Mouse (Mus musculus) CH12F3 (cell line): ENCODE results near the gene Dusp2.
"Not testable (repeated sequence)": the region's sequence is repeated elsewhere in the genome, so short reads cannot be mapped to it uniquely, and the experiment has no call there.

Experiments used
- in situ Hi-C: fragments of 300-500 bp; cut with MboI; formaldehyde crosslinking; loops from 2 replicates; pipeline ENCODE4 v1.14.3; 2020; ENCODE audit warnings: low sequenced_read_pairs

Dusp2 gene

DNA sequence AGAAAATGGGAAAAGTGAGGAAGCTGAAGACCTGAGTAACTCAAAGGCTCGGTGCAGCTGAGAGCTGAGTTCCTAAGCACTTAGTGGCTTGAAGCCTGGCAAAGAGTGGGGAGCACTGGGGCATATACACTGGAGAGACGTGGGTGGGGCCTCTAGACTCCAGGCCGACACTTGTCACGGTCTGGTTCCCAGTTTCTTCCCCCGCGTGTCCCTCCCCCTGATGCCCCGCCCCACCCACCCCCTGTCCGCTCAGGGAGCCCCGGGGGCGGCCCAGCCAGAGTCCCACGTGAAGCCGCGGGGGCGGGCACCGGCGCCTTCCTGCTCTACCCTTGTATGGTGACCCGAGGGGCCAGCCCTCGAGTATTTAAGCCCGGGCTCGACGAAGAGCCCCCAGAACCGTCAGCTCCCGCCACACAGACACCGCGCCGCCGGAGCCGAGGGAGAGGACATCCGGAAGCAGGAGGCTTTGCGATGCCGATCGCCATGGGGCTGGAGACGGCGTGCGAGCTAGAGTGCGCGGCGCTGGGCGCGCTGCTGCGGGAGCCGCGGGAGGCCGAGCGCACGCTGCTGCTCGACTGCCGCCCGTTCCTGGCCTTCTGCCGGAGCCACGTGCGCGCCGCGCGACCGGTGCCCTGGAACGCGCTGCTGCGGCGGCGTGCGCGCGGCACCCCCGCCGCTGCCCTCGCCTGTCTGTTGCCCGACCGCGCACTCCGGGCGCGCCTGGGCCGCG lies at the start of gene Dusp2:
Gene Dusp2 (plus strand): TSS at position 393 of the 730 bp plus-strand sequence.
- in situ Hi-C loops, result no loop called here

DNA sequence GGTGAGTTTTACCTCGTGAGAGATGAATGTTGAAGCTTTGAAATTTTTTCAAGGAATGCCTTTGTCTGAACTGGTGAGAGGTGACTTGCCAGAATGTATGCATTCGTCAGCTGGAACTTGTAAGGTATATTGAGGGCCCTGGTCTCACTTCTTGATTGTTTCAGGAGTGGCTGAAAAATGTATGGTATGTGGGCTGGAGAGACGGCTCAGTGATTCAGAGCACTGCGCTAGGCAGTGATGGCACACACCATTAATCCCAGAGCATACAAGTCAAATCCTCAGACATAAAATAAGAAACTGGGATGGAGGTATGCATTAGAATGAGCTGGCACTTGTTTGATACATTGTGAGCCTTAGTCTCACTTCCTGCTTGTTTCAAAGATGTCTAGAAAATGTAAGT lies 43.7 kb upstream of the Dusp2 start:
- in situ Hi-C loops, result no loop called here

DNA sequence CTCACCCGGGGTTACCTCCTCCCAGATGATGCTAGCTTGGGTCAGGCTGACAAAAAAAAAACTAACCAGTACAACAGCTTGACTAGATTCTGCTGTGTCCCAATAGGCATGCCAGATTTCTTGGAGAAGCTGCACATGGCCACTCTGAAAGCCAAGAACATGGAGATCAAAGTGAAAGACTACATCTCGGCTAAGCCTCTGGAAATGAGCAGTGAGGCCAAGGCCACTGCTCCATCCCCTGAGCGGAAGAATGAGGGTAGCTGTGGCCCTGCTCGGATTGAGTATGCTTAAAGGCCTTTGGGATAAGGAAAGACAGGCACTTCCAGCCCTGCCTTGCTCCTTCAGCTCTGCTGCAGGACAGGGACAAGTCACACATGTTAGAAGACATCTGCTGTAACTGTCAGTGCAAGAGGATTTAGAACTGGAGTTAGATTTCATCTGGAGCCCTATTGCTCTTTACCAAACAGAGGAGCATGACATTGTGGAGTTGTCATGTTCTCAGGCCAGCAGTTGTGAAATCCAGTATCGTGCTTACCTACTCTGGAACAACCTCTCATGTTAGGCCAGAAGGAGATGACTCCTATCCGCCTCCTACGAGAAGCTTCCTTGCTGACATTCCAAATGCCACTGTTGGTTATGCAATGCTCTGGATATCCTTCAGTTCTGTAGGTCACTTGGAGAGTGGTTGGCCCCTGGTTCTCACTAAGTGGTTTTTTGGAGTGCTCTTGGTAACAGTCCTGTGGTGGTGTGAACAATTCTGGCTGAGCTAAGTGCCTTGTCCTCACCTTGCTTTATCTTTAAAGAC lies 38.8 kb upstream of the Dusp2 start:
- in situ Hi-C loops, result no loop called here

DNA sequence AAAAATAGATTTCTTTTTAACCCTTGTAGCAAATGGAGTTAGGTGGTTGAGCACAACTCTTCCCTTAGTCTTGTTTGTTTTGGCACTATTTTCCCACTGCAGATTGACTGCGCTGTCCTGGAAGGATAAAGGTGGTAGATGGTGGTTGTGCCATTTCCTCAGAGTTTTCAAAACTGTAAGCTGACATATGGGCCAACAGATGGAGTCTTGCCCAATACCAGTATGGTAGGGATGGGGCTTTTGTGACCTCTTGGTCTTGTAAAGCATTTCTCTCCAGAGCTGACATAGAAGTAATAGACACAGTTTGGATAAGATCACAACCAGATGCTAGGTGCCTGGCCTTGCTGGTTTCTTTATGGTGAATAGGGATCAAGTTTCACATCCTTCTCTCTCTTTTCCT lies 37.9 kb upstream of the Dusp2 start:
- in situ Hi-C loops, result no loop called here

DNA sequence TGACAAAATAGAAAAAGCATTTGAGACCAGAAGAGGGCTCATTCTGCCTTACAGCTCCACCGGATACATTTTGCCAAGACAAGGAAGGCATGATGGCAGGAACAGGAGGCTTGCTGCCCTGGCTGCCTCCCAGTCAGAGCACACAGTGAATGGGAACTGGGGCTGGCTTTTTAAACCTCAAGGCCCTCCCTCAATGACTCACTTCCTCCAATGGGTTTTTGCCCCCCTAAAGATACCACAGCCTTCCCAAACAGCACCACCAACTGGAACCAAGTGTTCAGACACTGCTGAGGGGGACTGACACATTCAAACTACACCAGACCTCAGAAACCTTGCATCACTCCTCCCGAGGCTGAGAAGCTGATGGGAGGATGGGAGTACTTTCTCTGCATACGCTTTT lies 35.3 kb upstream of the Dusp2 start:
- in situ Hi-C loops, result no loop called here

DNA sequence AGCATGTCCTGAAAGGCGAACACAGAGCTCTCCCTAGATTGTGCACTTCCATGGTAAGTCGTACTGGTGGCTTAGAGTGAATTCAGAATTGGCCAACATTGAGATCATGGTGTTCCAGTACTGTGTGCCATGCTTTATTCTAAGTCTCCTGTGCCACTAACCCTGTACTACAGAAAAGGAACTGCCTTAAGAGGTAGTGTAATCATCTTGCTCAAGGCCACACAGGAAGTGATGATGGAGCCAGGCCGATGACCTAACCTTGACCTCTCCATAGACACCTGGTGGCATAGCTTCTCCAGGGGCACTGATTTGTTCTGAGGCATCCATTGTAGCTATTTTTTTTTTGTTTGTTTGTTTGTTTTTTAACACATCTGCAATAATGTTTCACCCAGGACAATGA lies 34.1 kb upstream of the Dusp2 start:
- in situ Hi-C loops, result no loop called here

DNA sequence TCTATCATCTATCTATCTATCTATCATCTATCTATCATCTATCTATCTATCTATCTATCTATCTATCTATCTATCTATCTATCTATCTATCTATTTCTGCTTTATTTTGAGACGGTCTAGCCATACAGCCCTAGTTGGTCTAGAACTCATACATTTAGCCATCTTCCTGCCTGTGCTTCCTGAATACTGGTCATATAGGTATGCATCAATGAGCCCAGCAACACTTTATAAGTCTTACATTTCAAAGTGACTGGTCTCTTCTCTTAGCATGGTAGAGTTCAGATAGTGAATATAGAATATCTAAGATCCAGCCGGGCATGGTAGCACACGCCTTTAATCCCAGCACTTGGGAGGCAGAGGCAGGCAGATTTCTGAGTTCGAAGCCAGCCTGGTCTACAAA lies 31.8 kb upstream of the Dusp2 start:
- in situ Hi-C loops, result not testable (repeated sequence)

DNA sequence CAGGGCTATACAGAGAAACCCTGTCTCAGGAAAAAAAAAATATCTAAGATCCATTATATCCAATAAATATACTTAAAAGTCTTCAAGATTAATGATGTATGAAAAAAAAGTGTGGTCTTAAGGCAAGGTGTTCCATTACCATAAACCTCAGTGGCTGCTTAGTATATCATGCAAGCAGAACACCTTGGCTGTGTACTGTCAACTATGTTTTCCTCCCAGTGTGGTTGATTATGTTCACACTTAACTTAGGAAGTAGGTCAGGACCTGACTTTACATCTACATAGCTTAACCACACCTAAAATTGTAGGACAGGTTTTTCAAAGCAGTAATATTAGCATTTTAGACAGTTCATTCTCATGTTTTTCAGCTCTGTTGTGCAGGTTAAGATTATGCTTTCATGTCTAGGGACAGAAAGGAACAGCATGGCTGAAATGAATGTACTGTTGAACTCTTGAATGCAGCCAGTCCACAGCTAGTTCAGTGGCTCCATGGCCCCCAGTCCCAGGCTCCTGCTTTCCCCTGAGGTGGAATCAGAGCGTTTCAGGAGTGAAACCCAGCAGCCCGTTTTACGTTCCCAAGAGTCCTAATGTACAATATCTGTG lies 31.2 kb upstream of the Dusp2 start:
- in situ Hi-C loops, result loop anchor here (5.0 kb wide), 1 partner anchor 38 kb away; no protein-coding TSS in a partner anchor

DNA sequence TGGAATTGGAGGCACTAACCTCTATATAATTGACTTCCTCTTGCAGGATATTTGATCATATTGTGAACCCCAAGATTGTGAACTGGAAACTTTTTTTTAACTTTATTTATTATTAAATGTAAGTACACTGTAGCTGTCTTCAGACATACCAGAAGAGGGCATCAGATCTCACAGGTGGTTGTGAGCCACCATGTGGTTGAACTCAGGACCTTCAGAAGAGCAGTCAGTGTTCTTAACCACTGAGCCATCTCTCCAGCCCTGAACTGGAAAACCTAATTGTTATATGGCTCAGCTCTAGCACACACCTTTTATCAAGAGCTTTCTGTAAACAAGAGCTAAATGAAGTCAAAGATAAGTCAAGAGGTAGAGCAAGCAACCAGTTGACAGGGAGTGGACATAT lies 29.8 kb upstream of the Dusp2 start:
- in situ Hi-C loops, result loop anchor here (5.0 kb wide), 1 partner anchor 36 kb away; no protein-coding TSS in a partner anchor

DNA sequence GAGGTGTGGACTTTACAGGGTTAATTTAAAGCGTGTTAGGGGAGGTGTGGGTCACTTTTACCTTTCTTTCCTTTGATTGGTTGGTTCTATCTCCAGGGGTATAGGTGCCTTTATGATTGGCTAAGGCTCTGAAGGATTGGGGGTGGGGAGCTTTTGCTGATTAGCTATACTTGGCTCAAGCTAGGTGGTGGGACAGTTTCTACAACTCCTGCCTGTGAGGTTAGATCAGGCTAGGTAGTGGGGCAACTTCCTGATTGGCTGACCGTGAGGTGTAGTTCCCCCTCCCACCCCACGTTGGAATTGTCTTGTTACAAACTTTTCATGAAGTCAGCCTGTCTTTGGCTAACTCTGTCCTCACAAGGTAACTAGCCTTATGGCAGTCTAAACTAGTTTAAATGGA lies 28.8 kb upstream of the Dusp2 start:
- in situ Hi-C loops, result loop anchor here (5.0 kb wide), 1 partner anchor 35 kb away; no protein-coding TSS in a partner anchor

DNA sequence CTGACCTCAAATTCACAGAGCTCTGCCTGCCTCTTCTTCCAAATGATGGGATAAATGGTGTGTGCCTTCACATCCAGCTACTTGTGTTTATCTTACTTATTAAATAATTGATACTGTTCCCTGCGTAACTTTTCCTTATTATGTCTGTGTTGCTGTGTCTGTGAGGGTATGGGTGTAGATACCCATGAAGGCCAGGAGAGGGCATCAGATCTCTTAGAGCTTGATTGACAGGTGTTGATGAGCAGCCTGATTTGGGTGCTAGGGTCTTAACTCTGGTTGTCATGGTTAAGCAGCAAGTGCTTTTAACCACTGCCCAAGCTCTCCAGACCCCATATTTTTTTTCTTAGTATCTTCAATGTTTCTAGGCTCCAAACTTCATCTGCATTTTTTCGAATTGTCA lies 27.3 kb upstream of the Dusp2 start:
- in situ Hi-C loops, result loop anchor here (5.0 kb wide), 1 partner anchor 34 kb away; no protein-coding TSS in a partner anchor

DNA sequence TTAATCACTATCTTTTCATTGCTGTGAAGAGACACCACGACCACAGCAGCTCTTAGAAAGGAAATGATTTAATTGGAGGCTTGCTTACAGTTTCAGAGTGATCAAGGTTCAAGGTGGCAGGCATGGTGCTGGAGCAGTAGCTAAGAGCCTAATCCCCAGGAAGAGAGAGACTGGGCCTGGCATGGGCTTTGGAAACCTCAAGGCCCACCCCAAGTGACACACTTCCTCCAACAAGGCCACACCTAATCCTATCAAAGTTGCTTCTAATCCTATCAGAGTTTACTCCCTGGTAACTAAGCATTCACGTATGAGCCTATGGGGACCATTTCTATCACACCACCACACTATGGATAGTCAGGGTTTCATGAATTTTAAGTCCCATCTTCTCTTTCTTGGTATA lies 25.7 kb upstream of the Dusp2 start:
- in situ Hi-C loops, result no loop called here

DNA sequence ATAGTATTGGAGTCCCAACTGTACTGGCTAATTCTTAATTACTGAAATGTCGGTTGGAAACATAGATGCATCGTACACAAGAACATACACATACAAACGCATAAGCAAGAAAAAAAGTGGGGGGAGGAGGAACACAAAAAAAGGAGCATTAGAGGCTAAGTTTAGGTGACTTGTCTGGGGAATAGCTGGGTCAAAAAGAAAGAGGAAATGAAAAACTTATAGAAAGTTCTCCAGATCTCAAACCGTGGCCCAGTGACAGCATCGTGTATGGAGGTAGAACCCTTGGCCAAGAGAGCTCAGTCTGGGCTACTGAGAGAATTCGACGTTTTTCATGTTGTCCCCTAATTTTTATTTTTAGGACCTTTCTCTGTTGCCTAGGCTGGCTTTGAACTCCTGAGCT lies 25.3 kb upstream of the Dusp2 start:
- in situ Hi-C loops, result no loop called here

DNA sequence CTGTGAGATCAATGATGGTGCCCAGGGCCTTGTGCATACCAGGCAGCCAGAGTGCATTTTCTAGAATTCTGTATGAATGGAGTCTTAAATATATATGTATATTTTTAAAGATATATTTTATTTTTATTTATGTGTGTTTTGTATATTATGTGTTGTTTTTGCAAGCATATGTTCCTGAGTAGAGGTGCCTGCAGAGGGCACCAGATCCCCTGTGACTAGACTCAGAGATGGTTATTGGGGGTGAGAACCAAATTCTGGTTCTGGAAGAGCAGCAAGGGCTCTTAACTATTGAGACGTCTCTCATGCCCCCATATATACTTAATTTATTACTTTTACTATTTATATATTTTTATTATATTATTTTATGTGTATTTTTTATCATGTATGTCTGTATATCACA lies 24.8 kb upstream of the Dusp2 start:
- in situ Hi-C loops, result no loop called here

DNA sequence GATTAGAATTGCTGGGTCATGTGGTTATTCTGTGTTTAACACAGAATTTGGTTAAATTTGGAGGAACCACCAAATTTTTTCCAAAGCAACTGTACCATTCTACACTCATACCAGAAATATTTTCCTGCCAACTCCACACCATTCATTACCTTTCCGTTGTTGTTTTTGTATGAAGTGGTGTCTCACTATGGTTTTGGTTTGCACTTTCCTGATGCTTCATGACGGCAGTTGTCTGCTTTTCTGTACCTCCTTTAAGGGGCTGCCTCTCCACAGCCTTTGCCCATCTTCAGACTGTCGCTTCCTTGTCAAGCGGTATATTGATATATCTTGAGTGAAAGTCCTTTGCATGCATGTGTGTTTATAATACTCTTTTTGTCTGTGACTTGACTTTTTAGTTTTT lies 23.2 kb upstream of the Dusp2 start:
- in situ Hi-C loops, result no loop called here

DNA sequence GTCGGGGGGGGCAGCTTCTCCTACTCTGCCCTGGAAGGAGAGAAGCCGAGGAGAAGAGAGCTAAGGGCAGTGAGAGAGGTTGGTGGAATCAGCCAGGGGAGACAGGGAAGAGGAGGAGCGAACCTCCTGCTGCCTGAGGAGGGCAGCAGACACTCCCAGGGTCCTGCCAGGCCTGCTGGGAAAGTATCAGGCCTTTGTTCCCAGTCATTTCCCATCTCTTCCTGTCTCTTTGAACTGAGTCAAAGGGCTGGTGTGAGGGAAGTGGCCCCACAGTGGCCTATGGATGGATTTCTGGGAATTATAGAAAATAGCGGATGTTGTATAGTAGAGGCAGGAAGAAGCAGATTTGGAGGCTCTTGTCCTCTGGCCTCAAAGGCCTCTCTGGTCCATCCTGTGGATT lies 22.1 kb upstream of the Dusp2 start:
- in situ Hi-C loops, result no loop called here

DNA sequence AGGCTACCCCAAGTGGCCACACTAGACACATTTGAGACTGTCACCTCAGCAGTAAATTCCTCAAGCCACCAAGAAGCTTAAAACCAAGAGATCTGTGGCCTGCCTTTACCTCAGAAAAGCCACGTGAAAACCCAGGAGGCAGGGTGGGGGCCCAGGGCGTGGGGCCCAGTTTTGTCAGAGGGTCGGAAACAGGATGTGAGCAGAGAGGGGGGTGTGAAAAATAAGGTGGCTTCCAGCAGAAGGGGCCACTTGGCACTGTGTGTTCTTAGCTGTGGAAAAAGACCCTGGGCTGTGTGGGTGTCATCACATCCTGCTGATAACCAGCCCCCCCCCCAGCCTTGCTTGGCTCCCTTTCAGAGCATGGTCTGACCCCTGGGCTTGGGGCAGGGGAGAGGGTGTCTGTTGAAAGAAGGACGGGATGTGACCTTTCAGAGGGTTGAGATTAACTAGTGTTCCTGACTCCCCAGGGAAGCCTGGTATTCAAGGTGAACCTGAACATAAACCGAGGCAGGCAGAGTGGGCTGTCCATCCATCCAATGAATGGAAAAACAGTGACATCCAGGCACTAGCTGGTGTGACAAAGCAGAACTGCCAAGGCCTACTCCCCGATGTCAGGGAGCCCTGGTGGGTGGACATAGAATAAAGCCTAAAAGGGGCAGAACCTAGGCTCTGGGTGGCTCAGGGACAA lies 21.3 kb upstream of the Dusp2 start:
- in situ Hi-C loops, result no loop called here

DNA sequence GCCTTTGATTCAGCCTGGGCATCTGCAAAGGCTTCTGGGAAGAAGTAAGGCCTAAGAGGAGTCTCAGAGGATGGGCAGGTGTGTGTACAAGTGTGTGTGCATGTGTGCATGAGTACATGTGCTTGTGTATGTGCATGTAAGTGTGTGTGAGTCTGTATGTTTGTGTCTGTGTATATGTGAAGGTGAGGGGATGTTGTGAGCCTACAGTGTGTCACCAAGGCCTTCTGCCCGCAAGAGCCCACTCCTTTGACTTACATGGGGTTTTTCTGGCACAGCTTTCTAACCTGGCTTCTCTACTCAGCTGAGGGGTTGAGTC lies 20.8 kb upstream of the Dusp2 start:
- in situ Hi-C loops, result no loop called here

DNA sequence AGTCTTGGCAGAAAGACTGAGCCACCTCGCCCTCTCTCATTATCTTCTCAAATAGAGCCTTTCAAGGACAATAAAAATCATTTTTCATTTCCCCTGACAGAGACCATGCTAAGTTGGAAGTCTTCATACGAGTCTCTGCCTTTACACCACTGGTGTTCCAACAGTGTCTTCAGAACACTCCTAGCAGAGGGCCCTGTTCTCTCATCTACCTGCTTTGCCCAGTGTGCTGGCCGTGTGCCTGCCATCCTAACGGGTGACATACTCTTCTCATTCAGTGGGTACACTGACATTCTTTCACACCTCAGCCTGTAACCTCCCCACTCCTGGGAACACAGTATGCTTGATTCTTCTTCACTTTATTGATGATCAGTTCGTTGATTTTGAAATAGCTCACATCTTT lies 19.5 kb upstream of the Dusp2 start:
- in situ Hi-C loops, result no loop called here

DNA sequence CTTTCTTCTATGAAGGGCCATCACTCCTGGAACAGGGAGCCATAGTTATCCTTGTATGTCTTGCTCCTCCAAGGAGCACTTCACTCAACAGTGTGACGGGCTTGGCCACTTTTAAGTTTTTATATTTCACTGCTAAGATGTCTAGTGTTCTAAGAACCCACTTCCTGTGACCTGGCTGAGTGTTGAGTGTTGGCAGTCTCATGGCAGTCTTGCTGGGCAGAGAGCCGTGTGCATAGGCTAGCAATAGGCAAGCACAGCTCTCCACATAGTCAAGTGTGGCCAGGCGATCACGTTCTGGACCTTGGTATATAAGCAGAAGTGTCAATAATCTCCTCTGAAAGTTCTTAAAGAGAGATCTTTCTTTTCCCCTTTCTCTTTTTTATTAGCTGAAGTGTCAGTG lies 17.8 kb upstream of the Dusp2 start:
- in situ Hi-C loops, result no loop called here

DNA sequence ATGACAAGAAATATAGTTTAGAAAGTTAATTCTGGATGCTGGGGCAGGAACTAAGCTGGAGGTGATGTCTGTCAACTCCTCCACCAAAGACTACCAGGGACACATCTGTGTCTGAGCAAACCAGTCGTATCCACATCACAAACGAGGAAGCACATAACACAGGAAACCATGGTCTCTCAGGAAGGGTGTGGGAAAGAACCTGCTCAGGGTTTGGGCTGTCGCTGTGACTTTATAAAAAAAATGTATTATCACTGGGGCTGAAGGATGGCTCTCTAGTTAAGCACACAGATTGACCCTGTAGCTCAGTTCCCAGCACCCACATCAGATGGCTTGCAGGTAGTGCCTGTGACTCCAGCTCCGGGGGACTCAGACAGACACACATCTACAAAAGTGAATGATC lies 16.9 kb upstream of the Dusp2 start:
- in situ Hi-C loops, result no loop called here
